Mouse (Mus musculus) heart, embryonic 11.5 days (tissue): Measurements from ENCODE around the gene Praf2. TPM values are rescaled to one million over a fixed set of nuclear protein-coding genes. Genes with fewer than 3 reads are reported as not detected.

Source experiments
- ATAC-seq: fragments of 200-750 bp; cut with Nextera tagmentation; replicated peaks from 2 replicates; pipeline ENCODE4 v1.8.0; 2017; ENCODE audit warnings: moderate library complexity; ENCODE audit not compliant: insufficient number of reproducible peaks, low FRiP score, low TSS enrichment
- H3K27ac ChIP-seq: fragments of 300-500 bp; sonication (generic); 2 replicates; pipeline ENCODE4 v1.5.1; 2014; ENCODE audit warnings: mild to moderate bottlenecking, low read depth, low read length
- H3K27me3 ChIP-seq: fragments of 300-500 bp; sonication (generic); 2 replicates; pipeline ENCODE4 v1.6.1; 2014; ENCODE audit warnings: mild to moderate bottlenecking, low read length, mixed read lengths; ENCODE audit not compliant: control insufficient read depth, insufficient read depth
- H3K36me3 ChIP-seq: fragments of 300-500 bp; sonication (generic); 2 replicates; pipeline ENCODE4 v1.6.1; 2014; ENCODE audit warnings: mild to moderate bottlenecking, low read length, moderate library complexity, mixed read lengths; ENCODE audit not compliant: control insufficient read depth, insufficient read depth
- H3K4me1 ChIP-seq: fragments of 300-500 bp; sonication (generic); 2 replicates; pipeline ENCODE4 v1.6.1; 2014; ENCODE audit warnings: low read length; ENCODE audit not compliant: control insufficient read depth, insufficient read depth
- H3K4me2 ChIP-seq: fragments of 300-500 bp; sonication (generic); 2 replicates; pipeline ENCODE4 v1.6.1; 2014; ENCODE audit warnings: mild to moderate bottlenecking, moderate library complexity
- H3K4me3 ChIP-seq: fragments of 300-500 bp; sonication (generic); 2 replicates; pipeline ENCODE4 v1.5.1; 2014; ENCODE audit warnings: low read depth, low read length
- H3K9ac ChIP-seq: fragments of 300-500 bp; sonication (generic); 2 replicates; pipeline ENCODE4 v1.6.1; 2014; ENCODE audit warnings: mild to moderate bottlenecking, low read depth, low read length, moderate library complexity
- H3K9me3 ChIP-seq: fragments of 300-500 bp; sonication (generic); replicated peaks from 2 replicates; pipeline ENCODE4 v1.6.1; 2016; ENCODE audit warnings: low read length; ENCODE audit not compliant: control insufficient read depth
- WGBS: fragments of 180-500 bp; shearing (Covaris S2); extraction: QIAGEN DNeasy Blood & Tissue Kit; methylation state at CpG from one replicate; pipeline ENCODE4 v1.1.7; 2014; ENCODE audit not compliant: insufficient replicate concordance; 5-methylcytosine and 5-hydroxymethylcytosine counted together
- polyA plus RNA-seq: library from polyadenylated mRNA; unstranded; fragments of >200 nt; fragmentation: Nextera tagmentation; extraction: Ambion mirVana; gene quantifications from 2 replicates; pipeline ENCODE4 v1.2.1, GENCODE M21; 2014

Gene Praf2
- polyA plus RNA-seq, 1 experiment from 2014 or later = 52.3 TPM

DNA sequence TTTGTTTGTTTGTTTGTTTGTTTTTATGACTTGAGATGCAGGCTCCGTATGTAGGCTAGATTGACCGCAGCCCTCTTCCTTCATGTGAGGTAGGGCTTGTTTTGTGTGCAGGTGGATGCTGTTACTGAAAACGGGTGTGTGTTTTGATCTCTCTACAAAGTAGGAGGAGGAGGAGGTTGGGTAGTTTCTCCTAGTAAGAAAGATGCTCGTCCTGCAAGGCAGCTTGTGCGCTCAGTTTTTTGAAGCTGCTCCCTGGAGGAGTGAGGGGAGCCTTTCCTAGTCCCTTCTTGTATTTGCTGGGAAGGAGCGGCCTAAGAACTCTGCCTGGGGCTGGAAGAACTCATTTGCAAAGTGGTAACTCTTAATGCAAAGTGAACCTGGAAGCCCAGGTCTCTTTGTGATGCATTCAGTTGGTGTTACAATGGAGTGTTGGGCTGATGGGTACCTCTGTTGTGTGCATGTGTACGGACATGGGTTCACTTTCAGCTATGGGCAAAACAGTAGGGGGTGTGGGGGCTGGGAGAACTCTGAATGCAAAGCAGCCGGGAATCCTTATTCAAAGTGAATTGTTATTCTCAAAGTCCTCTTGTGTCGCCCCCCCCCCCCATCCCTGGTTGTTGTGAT, 36.5 kb downstream of the Praf2 start:
- ATAC-seq = no peak
- H3K27ac ChIP-seq = no peak overlapping the region
- H3K9ac ChIP-seq = peak overlapping the region; percentile 73; the same call in 1 of the 2 replicates
- peak overlapping the region; percentile 73 for H3K4me2 ChIP-seq
- H3K9me3 ChIP-seq = no peaks in the 10 kb centered on the region
- H3K4me3 ChIP-seq = peak overlapping the region; percentile 64
- peaks cover 11% of the 10 kb centered on the region; the same call in 1 of the 2 replicates for H3K4me1 ChIP-seq
- peaks cover 3% of the 10 kb centered on the region; the same call in 1 of the 2 replicates for H3K36me3 ChIP-seq
- 17% methylated on average over 9 of the region's 9 CpGs for WGBS
- no peaks in the 10 kb centered on the region for H3K27me3 ChIP-seq

DNA sequence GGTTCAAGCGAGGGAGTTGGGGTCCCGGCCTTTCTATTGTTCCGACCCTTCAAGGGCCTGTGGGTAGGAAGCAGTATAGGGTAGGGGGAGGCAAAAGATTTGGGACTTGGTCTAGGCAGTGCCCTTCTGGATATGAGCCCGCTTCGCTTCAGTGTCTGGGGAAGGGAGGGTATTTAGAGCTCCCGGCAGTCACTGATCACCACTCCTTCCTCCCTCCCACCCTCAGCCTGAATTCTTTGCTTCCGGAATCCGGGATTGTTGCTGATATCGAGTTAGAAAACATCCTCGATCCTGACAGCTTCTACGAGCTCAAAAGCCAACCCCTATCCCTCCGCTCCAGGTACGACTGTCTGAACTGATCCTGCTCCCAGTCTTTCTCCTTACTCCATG, 37.0 kb downstream of the Praf2 start:
- peak overlapping the region; percentile 46; the same call in 1 of the 2 replicates for H3K9ac ChIP-seq
- no peak for ATAC-seq
- peak overlapping the region; percentile 38 for H3K4me3 ChIP-seq
- no peaks in the 10 kb centered on the region for H3K27me3 ChIP-seq
- peaks cover 11% of the 10 kb centered on the region; the same call in 1 of the 2 replicates for H3K4me1 ChIP-seq
- H3K9me3 ChIP-seq = no peaks in the 10 kb centered on the region
- H3K4me2 ChIP-seq = peak overlapping the region; percentile 73
- WGBS = 24% methylated on average over 13 of the region's 13 CpGs
- peaks cover 3% of the 10 kb centered on the region; the same call in 1 of the 2 replicates for H3K36me3 ChIP-seq
- peak overlapping the region; percentile 41; the same call in 1 of the 2 replicates for H3K27ac ChIP-seq

DNA sequence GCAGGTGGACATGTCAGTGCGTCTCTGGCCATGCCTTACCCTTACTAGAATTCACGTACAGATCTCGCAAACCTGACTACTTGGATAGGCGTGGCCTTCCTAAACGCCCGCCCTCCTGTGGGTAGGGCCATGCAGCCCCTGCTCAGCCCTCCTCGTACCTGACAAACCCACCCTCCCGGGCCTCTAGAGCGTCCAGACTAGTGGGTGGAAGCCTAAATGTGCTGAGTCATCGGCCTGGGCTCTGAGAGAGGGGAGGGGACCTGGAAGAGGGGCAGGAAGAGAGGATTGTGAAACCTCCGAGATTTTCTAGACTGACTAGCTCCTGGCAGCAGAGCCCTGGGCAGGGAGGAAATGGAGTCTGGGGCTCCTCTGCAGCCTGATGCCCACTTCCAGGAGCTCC, 37.5 kb downstream of the Praf2 start:
- Histone ChIP-seq H3K4me1 (peaks cover 11% of the 10 kb centered on the region; the same call in 1 of the 2 replicates), H3K36me3 (peaks cover 3% of the 10 kb centered on the region; the same call in 1 of the 2 replicates), H3K27me3 (no peaks in the 10 kb centered on the region), H3K9ac (peak overlapping the region; percentile 46; the same call in 1 of the 2 replicates), H3K27ac (peak overlapping the region; percentile 41), H3K4me2 (peak overlapping the region; percentile 73), H3K9me3 (no peaks in the 10 kb centered on the region), H3K4me3 (peak overlapping the region; percentile 38)
- peak; percentile 73 for ATAC-seq
- 12% methylated on average over 11 of the region's 11 CpGs for WGBS

DNA sequence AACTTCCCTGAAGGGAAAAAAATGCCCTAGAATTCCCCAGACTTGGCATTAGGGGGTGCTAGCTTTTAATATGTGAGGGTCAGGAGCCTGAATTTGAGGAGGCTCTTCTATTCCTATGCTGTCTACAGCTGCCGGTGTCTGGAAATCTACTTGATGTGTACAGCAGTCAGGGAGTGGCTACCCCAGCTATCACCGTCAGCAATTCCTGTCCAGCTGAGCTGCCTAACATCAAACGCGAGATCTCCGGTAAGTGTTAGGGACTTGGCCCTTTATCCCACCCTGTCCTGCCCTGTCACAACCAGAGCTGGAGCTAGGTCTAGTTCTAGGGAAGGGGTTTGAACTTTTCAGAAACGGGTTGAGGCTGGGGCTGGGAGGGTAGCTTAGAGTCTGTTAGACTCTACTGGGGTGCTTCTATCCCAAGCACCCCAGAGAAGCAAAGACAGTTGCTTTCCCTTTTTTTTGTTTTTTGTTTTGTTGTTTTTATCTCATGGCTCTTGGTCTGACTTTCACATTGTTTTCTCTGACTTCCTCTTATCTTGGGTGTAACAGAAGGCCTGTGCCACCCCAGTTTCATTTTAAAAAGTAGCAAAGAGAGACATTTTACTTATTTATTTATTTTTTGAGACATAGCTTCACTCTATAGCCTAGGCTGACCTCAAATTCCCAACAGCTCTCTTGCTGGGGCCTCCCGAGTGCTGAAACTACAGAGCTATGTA, 41.2 kb downstream of the Praf2 start:
- Histone ChIP-seq H3K9me3 (no peaks in the 10 kb centered on the region), H3K4me2 (no peak overlapping the region), H3K36me3 (peaks cover 3% of the 10 kb centered on the region; the same call in 1 of the 2 replicates), H3K4me1 (peaks cover 7% of the 10 kb centered on the region; the same call in 1 of the 2 replicates), H3K27ac (no peak overlapping the region), H3K4me3 (no peak overlapping the region), H3K27me3 (no peaks in the 10 kb centered on the region), H3K9ac (no peak overlapping the region)
- WGBS = 78% methylated on average over 7 of the region's 7 CpGs
- ATAC-seq = no peak

DNA sequence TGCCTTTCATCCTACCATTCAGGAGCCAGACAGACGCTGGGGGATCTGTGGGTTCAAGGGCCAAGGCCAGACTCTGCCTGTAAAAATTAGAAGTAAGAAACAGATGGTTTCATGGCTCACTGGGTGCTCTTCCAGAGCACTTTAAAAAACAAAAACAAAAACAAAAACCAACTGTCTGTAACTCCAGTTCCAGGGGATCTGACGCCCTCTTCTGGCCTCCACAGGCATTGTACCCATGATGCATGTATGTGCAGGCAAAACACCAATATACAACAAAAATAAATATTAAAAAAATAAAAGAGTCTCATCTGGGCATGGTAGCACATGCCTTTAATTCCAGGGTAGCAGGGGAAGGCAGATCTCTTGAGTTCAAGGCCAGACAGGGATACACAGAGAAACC, 44.5 kb downstream of the Praf2 start:
- no peaks in the 10 kb centered on the region for H3K9me3 ChIP-seq
- no peaks in the 10 kb centered on the region for H3K4me1 ChIP-seq
- WGBS = 53% methylated on average over 2 of the region's 2 CpGs
- no peak overlapping the region for H3K4me2 ChIP-seq
- no peaks in the 10 kb centered on the region for H3K27me3 ChIP-seq
- no peak overlapping the region for H3K4me3 ChIP-seq
- H3K9ac ChIP-seq = no peak overlapping the region
- no peaks in the 10 kb centered on the region for H3K36me3 ChIP-seq
- ATAC-seq = no peak
- no peak overlapping the region for H3K27ac ChIP-seq

DNA sequence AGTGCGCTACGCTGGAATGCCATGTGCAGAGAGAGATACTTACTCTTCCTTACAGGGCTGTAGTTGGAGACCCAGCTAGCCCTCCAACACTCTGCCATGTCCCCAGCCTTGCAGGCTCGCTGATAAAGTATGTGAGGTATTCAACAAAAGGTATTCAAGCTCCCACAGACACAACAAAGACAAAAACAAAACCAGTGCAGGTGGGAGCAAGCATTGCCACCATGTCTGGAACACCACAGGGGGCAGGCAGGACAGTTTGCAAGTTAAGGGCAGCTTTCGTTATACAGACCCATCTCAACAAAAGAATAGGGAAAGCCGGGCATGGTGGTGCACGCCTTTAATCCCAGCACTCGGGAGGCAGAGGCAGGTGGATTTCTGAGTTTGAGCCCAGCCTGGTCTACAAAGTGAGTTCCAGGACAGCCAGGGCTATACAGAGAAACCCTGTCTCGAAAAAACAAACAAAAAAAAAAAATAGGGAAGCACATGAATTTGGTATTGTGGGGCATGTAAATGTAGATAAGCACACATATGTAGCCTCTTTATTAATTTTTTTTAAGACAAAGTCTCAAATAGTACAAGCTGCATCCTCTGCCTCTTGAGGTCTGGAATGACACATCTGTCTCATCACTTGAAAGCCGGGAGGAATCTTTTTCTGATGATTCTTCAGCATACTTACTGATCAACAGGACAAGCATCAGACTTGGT, 47.4 kb downstream of the Praf2 start:
- Histone ChIP-seq H3K9ac (no peak overlapping the region), H3K4me3 (no peak overlapping the region), H3K27me3 (no peaks in the 10 kb centered on the region), H3K4me2 (no peak overlapping the region), H3K36me3 (no peaks in the 10 kb centered on the region), H3K9me3 (no peaks in the 10 kb centered on the region), H3K4me1 (no peaks in the 10 kb centered on the region), H3K27ac (no peak overlapping the region)
- no peak for ATAC-seq
- WGBS = 63% methylated on average over 9 of the region's 9 CpGs

DNA sequence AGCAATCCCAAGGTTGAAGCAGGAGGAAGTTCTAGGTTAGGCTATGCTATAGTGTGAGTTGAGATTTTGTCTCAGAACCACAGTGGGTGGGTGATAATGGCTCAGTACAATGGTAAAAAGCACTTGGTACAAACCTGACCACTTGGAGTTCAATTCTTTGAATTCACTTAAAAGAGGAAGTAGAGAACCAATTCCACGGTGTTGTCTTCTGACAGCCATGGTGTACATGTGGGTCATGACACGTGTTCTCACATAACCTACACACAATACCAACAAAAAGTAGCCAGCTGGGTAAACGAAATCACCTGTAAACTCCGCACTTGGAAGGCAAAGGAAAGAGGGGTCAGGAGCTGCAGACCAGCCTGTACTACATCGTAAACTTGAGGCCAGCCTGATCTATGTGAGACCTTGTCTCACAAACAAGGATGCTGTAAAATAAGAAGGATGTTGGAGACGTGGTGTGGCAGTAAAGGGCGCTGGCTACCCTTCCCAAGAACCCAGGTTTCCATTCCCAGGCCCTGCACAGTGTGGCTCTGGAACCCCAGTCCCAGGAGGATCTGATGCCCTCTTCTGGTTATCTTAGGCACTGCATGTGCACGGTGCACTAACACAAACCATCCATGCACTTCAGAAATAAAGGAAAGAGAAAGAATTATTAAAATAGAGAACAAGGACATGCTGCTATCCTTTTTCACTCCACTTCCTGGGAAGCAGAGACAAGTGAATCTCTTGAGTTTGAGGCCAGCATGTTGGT, 48.3 kb downstream of the Praf2 start:
- H3K27me3 ChIP-seq = no peaks in the 10 kb centered on the region
- H3K4me1 ChIP-seq = no peaks in the 10 kb centered on the region
- no peak overlapping the region for H3K27ac ChIP-seq
- H3K9me3 ChIP-seq = no peaks in the 10 kb centered on the region
- no peak for ATAC-seq
- no peaks in the 10 kb centered on the region for H3K36me3 ChIP-seq
- H3K9ac ChIP-seq = no peak overlapping the region
- no peak overlapping the region for H3K4me2 ChIP-seq
- WGBS = 45% methylated on average over 8 of the region's 8 CpGs
- no peak overlapping the region for H3K4me3 ChIP-seq
